Mouse (Mus musculus) cerebellum, adult 11-12 months (tissue): ENCODE measurements around the gene Mcam.

Source experiments
- DNase-seq: peaks from one replicate; pipeline ENCODE4 v3.0.0; 2022

Gene Mcam

DNA sequence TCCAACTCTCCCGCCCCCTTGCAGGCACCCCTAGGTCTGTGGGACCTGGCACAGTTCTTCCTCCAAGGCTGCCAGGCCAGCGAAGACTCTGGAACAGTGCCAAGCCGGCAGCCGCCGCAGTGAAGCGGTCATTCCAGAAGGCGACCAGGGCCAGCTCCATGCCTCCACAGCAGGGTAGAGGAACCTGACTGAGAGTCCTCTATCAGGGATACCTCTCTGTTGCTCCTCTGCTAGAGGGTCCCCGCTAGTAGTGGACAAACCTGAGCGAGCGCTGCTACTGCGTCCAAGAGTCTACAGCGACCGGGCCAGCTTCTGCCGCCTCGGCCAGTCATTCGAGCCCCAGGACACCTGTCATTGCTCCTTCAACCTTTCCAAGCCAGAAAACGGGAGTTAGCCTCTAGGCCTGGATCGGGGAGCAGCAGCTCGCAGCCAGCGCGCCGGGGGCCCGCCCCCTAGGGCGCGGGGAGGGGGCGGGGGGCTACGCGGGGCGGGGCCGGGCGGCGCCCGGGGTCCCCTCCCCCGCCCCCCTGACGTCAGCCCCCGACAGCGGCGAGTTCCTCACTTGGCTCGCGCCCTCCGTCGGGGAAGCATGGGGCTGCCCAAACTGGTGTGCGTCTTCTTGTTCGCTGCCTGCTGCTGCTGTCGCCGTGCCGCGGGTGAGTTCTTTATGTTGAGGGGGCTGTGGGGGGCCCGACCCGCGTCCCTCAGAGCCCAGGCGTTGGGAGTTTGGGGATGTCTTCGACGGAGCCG, at the start of gene Mcam:
TSS of gene Mcam (plus strand) at position 369 of the 750 bp plus-strand sequence.
- DNase-seq: peak; percentile 87

DNA sequence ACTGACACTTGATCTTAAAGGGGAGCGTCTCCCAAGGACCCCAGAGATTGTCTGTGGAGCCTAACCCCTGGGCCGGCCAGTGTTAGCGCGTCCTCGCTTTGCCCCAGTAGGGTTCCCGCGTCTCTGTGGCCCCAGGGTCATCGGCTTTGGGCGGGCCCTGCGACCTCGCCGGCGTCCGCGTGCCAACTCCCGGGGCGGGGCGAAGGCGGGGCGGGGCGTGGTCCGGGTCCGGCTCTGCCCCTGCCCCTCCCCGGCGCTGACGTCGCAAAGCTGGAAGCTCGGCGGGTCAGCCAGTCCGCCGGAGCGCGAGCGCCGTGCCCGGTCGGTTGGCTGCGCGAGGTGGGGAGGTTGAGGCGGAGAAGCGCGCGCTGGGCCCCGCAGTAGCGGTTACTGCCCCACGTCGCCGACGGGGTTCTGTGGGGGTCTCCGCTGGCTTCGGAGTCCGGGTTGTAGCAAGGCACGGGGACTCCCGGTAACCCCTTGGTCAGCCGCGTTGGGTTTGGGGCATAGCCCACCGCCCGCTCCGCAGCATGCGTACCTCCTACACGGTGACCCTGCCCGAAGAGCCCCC, 49.5 kb upstream of the Mcam start:
- peak; percentile 96 for DNase-seq

DNA sequence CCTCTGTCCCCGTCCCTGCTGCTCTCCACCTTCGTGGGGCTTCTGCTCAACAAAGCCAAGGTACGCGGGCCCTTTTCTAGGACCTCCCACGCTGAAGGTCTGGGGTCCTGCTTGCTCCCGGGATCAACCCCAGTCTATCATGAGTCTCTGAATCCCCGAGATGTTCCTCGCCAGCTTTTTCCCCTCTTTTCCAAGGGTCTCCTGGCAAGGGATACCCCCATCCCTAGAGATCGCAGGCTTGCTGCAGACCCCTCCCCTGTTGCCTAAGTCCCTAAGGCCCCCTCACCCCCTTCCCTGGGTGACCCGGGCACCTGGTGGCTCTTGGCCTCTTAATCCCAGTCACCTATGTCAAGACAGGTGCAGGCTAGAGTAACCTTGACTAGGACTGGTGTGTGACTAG, 49.0 kb upstream of the Mcam start:
- DNase-seq: peak; percentile 83

DNA sequence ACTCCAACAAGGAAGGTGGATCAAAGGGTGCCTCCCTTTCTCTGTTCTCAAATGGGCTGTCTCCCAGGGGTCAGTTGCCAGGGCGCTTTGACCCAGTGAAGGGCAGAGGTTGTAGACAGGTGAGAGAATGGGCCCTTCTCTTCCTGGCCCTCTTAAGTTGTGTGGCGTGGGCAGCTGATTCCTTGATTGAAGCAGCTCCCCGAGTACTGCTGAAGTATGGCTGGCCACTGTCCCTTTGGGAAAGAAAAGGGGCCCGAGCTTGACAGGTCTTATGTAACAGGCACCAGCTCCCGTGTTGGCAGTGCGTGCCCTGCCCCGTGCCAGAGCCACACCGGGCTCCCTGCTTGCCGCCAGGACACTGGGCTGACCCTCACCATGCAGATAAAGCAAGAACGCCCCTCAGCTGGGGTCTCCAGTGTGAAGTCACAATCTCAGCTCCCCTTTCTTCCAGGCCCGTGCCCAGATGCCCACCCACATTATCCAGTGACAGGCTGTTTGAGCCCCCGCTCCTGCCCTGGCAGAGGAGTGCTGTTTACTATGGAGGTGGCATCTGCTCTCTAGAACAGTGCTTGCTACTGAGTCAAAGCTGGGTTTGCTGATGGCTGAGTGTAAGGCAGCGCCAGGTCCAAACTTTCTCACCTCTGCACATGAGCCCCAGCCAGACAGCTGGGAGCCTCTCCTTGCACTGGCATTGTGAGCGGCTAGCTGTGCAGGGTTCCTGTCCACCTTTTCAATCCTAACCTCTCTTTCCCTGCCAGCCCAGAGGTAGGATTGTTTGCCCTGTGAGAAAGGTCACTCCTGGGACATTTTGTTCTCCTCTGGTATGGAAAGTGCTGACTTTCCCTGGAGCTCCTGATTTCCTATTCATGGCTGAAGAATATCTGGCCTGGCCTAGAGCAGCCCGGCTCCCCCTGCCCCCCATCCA, 48.3 kb upstream of the Mcam start:
- DNase-seq: peak; percentile 96

DNA sequence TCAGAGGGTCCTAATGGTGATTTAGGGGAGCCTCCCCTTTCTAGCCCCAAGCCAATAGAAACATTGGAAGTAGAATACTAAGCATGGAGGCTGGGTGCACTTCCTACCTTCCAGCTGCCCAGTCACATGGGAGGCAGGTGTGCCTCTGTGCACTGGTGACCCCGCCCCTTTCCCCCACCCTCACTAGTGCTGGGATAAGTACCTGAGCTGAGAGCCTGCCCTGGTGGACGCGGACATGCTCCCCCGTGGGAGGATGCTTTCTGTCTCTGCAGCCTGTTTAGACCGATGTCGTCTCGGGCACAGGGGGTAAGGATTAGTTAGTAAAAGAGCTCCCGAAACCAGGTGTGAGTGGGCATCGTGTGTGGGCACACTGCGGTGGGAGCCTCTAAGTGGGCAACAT, 47.3 kb upstream of the Mcam start:
- DNase-seq: peak; percentile 69

DNA sequence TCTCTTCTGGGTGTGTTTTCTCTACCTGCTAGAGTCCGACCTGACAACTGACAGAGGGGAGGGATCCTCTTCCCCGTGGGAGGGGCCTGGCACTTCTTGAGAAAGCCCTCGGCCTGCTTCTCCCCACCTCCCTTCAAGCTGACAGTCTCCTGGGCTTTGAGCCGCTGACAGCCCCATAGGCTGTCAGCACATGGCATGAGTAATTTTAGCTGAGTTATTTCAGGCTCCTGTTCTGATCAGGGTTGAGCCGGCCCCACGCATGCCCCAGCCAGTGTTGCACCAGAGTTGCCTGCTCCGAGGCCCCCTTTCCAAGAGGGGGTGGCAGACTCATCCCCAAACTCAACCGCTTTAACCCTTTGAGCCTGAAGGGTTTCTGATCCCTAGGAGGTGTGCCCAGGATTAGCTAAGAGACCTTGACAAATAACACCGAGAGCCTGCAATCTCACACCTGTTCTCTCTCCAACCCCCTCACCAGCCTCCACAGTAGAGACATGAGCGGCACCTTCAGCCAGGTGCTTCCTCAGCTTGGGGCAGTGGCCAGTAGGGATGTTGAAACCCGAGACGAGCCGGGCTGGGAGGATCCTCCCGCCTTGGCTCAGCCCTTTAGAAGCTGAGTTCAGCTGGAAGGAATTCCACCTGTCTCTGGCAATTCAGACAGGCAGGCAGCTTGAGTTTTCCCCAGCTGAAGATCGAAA, 46.4 kb upstream of the Mcam start:
- peak; percentile 72 for DNase-seq

DNA sequence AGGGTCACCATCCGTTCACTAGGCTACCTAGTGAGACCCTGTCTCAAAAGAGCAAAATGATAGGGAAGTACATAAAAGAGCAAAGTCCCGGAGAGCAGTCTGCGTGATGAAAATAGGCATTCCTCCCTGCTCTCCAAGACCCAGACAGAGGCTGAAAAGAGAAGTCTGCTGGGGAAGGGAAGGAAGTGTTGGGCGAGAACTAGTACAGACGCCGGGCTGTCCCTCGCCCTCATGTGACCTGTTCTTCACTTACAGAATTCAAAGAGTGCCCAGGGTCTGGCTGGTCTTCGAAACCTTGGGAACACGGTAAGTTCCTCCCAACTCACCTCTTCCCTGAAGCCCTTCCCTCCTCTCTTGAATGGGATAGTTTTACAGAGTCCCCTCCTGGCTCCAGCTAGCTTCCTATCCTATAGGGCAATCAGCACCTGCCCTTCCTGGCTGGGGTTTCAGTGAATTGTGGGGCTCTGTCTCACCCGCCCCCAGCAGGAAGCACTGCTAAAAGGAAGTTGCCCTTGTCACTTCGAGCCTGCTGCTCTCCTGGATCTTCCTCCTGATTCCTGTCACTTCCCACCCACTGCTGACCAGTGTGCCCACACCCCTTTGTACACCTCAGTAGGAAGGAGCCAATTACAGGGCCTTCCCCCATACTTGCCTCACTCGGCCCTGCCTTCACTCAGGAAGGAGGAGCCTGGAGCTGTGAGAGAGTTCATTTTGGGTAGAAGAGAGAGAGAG, 45.2 kb upstream of the Mcam start:
- DNase-seq: no peak

DNA sequence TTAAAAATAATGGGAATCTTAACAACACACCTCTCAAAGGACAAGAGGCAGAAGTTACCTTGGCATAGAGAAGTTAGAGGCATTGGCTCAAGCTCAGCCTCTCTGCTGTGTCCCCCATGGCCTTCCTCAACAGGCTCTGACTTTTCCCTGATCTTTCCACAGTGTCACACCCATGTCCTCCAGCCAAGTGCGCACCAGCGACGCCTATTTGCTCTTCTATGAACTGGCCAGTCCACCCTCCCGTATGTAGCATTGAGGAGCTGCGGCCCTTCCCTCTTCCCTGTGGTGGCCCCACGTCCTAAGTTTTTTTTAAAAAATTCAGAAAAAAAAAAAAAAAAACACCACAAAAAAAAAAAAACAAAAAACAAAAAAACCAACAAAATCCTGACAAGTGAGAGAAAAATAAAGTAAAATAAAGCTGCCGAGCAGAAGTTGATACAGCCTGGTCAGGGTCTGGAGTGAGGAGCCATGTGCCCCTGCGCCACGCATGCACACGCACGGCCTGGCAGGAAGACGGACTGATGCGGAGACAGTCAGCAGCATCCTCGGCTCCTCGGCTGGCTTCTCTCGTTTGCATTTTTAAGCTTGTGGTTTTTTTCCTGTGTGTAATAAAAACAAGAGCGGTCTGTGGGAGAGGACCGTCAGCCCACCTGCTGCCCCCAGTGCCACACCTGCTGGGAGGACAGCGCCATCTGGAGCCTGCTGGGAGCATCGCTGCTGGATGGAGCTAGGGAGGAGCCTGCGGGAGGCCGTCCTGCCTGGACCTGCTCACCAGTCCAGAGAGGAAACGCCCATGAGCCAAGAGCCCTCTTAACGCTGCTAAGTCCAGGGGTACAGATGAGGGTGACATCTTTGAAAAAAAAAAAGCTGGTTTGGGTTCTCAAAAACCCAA, 40.4 kb upstream of the Mcam start:
- peak; percentile 90 for DNase-seq

DNA sequence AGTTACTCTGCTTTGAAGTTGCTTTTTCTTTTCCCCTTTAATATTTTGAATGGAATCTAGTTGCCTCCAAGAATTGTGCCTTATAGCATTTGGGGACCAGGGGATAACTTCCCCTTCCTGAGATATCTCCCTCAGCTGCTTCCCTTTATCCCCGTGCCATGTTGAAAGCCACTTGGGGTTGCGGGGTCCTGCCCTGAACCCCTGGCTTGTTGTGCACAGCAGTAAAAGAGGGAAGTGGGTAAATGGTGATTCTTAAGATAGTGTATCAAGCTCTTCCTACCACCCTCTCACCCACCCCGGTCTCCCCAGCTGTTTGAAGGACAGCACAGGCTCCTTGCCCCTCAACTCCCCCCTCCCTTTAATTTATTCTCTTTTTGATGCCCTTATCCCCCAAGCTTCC, 39.5 kb upstream of the Mcam start:
- DNase-seq: no peak

DNA sequence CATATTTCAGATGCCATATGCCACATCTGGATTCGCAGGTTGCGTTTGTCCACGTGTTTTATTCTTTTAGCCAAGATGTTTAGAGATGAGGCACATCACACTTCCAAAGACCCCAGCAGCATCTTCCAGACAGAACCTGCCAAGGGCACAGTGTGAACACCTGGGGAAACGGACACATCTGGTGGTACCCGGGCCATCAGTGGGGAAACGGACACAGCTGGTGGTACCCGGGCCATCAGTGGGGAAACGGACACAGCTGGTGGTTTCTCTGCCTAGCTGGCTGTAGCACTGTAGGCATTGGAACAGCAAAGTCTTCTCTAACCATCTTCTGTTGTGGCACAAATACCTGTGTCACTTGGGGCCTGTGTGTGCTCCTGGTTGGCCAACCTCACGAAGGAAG, 38.5 kb upstream of the Mcam start:
- DNase-seq: no peak

DNA sequence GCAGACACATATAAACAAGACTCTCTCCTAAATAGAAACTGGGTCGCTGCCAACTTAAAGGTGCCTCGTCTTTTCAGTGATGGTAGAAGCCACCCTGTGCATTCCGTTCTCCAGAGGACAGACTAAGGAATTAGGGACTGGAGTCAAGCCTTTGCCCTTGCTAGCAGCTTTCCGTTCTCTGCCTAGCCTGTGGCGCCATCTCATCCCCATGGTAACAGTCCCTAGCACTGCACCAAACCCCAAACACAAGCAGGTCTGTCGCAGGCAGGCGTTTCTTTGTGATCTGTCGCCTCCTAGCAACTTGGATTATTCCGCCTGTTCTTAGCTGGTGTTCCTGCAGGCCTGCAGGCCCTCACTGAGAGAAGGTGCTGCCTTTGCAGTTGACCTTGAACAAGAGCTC, 37.7 kb upstream of the Mcam start:
- no peak for DNase-seq

DNA sequence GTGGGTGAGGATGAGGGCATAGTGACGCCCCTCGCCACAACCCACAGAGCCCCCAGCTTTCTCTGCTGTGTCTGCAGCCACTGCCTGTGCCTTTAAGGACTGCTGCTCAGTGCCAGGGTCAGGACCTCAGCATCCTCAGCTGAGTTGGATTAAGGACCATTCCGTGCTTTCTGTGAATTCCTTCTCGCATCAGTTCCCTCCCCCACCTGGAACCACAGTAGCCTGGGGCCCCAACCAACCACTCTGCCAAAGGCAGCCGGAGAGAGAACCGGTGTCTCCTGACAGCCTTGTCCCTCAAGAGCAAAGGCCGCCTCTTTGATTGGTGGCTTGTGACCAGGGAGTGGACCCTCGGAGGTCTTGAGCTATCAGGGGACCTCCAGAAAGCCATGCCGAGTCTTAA, 32.8 kb upstream of the Mcam start, which contains the start of gene Mfrp:
TSS of gene Mfrp (plus strand) at position 240 of the 400 bp plus-strand sequence.
- no peak for DNase-seq

DNA sequence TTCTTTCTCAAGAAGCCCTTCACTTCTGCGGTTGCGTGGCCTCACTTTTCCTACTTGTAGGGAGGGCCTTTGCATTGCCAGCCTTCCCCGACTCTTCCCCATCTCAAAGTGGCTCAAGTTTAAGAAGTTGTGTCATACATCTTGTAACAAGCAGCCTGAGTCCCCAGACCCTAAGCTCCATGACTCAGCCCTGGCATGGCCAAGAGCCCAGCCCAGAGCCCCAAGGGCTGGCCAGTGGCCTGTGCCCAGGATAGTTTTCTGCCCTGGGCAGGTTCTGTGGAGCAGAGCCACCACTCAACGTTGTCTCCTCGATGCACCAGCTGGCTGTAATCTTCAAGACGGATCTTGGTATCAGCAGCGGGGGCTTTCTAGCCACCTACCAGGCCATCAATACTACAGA, 29.4 kb upstream of the Mcam start:
- no peak for DNase-seq

DNA sequence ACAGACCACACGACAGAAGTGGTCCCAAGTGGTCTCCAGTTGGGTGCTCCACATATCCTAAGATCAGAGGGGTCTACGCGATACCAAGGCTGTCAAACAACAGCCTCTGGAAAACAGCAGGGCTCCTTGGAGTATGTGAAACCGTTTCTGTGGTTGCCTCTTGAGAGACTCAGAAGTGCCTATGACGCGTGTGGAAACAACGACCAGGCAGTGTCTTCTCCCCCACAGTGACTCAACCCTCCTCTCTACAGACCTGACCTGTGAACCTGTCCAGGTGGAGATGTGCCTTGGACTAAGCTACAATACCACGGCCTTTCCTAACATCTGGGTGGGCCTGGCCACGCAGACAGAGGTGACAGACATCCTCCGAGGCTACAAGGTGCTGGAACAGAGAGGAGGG, 28.5 kb upstream of the Mcam start:
- no peak for DNase-seq

DNA sequence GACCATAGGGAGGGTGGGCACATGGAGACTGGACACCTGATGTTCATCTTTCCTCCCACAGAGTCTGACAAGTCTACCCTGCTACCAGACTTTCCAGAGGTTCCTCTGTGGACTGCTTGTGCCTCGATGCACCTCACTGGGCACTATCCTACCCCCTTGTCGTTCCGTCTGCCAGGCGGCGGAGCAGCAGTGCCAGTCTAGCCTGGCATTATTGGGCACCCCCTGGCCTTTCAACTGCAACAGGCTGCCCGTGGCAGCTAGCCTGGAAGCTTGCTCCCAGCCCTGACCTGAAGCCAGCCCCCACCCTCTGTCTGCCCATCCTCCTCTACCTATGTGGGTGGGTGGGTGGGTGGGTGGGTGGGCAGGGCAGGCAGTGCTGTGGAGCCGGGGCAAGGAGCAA, 28.1 kb upstream of the Mcam start:
- no peak for DNase-seq

DNA sequence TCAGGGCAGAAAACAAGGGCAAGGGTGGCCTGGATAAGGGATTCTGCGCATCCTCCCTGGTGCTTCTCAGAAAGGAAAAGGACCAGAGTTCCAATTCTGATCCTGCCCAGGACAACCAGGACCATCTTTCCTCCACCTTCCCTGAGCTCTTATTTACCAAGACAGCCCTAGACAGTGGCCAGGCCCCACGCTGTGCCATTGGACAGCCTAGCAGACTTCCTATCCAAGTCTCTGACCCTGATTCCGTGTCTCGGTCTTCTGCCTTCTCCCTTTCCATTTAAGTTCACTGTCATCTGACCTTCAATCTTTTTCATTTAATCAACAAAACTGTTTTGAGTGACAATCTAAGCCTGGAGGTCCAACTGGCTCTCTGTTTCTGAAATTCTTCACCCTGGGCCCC, 27.7 kb upstream of the Mcam start:
- DNase-seq: no peak

DNA sequence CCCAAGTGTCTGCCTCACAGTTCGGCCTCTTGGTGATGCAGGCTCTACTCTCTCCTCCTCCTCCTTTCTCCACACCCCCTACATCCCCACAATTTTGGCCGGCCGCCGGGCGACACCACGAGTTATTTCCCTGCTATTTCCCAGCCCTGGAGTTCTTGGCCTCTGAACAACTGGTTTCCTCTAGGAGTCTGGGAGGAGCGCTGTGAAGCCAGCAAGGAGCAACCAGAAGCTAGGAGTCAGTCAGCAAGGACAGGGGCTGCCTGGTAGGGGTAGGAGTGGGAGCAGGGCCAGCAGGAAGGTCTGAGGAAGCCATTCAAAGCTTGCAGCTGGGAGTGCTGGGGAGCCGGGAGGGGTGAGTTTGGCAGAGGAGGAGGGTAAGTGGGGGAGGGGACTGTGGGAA, 27.2 kb upstream of the Mcam start, which contains the start of gene C1qtnf5:
TSS of gene C1qtnf5 (plus strand) at position 136 of the 400 bp plus-strand sequence.
- peak; percentile 76 for DNase-seq

DNA sequence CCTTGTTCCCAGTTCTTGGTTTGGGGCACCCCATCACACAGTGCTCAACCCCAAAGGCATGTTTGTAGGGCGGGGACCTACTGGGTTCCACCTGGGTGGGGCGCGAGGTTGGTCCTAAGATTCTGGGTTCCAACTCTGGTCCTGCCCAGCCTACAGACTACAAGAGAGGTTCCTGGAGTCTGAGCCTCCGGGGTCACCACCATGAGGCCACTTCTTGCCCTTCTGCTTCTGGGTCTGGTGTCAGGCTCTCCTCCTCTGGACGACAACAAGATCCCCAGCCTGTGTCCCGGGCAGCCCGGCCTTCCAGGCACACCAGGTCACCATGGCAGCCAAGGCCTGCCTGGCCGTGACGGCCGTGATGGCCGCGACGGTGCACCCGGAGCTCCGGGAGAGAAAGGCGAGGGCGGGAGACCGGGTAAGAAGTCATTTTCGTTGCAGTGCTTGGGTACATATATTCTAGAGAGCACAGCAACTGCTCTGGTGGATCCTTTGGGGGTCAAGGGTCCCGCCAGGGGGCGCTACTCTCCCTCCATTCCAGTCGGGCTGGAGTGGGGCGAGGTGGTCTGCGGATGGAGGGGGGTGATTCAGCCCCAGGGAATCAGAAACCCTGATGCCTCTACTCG, 26.6 kb upstream of the Mcam start:
- peak; percentile 55 for DNase-seq

DNA sequence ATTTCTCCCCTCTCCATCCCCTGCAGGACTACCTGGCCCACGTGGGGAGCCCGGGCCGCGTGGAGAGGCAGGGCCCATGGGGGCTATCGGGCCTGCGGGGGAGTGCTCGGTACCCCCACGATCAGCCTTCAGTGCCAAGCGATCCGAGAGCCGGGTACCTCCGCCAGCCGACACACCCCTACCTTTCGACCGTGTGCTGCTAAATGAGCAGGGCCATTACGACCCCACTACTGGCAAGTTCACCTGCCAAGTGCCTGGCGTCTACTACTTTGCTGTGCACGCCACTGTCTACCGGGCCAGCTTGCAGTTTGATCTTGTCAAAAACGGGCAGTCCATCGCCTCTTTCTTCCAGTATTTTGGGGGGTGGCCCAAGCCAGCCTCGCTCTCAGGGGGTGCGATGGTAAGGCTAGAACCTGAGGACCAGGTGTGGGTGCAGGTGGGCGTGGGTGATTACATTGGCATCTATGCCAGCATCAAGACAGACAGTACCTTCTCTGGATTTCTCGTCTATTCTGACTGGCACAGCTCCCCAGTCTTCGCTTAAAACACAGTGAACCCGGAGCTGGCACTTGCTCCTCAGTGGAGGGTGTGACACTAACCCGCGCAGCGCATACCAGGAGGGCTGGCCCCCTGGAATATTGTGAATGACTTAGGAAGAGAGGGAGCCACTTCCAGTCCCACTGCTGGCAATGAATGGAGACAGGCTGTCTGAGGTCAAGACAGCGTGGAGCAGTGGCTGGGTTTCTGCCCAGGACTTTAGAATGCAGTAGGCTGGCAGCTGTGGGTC, 25.8 kb upstream of the Mcam start:
- no peak for DNase-seq
